Mouse (Mus musculus) layer of hippocampus, postnatal 25 days (tissue): ENCODE results near the gene Pde11a. TPM values are rescaled to one million over a fixed set of nuclear protein-coding genes. Genes with fewer than 3 reads are reported as not detected.

ENCODE experiments used
- DNase-seq, 2 experiments: peaks; one replicate each; pipeline ENCODE4 v3.0.0; 2022; ENCODE audit warnings: mixed read lengths in 2 of 2, low spot score in 1 of 2; ENCODE audit errors: extremely low spot score in 1 of 2
- total RNA-seq, 2 experiments: library from RNA; stranded (reverse); gene quantifications; 2 replicates each; pipeline ENCODE4 v1.2.3; 2021

Pde11a gene
- total RNA-seq, 2 experiments from 2014 or later = 12.5 to 16.7 TPM

DNA sequence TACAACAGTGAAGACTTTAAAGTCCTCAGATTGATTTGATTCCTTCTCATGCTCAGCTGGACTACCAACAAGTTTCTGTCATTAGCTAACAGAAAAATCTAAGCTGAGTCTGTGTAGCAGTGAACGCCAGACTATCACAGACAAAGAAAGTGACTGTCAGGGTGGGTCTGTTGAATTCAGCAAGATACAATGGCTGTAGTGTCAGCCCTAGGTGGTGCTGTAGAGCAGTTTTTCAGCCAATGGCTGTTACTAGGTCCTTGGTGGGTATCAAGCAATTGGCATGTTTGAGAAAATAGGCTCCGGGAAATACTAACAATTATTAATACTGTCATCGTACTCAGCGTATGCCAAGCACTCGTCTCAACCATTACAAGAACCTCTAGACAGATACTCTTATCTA lies 274.5 kb downstream of the Pde11a start:
- peak in 1 of 2 experiments; percentile 45 for DNase-seq

DNA sequence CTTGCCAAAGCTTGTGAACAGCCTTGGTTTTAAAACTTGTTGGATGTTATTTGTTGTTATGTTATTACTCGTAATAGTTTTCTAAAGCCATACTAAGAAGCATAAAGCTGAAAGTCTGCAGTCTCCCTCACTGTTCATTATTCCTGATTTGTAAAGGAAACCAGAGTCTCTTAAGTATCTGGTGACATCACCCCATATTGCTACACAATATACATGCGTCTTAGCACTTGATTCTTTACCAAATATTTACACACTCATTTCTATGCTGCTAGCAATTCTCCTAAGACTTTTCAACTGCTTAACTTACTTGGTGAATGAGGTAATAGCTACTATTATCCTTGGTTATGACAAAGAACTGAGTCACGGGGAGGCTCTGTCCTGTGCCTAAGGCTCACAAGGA lies 278.4 kb downstream of the Pde11a start:
- no peak for DNase-seq

DNA sequence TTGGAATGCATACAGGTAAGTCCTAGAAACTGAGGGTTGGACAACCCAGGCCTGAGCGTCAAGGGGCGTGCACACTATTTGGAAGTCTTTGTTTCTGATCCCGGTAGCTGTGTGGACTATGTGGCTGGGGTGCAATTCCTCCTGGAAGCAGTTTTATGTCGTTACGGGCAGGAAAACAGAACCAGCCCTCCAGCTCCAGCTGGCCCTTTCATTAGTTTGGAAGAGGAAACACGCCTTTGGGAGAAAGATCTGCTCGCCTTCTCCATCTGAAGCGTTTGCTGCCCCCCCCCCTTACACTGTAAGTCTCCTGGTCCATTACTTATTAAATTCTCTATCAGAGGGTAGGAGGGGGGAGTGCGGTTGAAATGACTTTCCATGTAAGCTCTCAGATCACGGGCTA lies 279.0 kb downstream of the Pde11a start:
- DNase-seq = no peak

DNA sequence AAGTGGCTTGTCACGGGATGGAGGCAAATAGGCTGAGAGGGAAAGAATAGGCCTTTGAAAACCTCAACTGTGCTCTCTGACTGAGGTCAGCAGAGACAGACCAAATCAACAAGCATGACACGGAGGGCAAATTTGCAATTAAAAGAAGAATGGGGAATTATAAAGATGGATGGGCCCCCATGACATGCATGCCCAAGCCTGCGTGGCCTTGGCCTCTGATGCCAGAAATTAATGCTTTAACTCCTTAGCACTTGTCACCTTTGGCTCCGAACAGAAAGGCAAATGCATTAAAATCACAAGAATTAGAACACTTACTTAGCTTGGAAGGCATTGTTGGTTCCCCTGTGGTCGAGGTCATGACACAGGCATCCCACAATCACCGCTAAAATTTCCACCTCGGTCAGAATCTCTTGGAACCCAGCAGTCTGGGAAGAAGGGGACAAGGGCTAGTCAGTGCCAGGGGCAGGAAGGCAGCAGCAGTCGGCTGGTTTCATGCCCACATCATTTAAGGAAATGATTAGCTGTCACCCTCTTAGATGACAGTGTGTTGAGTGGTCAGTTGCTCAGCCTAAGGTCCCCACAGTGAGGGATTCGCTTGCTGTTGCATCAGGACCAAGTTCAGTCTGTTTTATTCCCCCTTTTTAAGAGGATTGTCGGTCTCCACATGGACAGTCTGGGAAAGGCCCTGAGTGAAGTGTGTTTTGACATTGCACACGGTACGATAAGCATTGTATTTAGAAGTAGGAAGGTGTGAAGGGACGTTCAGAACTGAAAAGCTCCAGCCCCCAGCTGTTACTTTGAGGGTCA lies 279.7 kb downstream of the Pde11a start:
- no peak for DNase-seq

DNA sequence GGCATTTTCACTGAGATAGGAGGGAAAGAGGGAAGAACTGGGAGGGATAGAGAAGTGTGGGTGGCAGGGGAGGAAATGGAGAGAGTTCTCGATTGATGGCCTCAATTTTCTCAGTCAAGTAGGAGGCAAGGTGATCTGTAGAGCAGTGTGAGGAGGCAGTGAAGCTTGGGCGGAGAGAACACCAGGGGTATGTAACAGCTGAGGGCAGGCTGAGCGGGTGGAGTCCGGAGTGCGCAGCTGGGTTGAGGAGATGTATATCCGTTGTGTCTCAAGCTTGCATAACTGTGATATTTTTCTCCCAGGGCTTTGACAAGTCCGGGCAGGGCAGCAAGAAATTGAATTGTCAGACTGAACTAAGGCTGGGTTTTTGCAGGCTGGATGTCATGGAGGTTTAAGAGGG lies 281.0 kb downstream of the Pde11a start:
- DNase-seq = no peak

DNA sequence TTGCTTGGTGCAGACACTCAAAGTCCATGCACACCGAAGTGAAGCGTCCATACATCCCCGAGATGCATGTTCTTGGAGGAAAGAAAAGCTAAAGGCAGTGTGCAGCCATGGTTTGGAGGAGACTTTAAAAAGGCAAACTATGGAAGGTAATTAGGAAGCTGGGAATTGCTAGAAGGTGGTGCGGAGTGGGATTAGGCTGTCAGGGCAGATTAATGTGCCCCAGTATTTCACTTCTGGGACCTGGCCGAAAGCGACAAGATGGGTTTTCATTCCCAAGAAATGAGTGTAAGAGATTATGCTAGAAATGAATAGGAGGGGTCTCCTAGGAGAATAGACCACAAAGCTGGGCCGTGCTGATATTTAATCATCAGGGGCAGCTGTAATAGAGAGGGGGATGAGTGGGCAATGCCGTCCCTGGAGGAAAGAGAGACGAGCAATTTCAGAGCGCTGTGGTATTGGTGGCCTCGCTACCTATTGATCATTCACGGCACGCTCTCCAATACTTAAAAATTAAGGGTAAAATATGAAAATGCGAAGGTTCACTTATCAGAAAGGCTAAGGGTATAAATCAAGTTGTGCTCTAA lies 284.7 kb downstream of the Pde11a start:
- DNase-seq = no peak

DNA sequence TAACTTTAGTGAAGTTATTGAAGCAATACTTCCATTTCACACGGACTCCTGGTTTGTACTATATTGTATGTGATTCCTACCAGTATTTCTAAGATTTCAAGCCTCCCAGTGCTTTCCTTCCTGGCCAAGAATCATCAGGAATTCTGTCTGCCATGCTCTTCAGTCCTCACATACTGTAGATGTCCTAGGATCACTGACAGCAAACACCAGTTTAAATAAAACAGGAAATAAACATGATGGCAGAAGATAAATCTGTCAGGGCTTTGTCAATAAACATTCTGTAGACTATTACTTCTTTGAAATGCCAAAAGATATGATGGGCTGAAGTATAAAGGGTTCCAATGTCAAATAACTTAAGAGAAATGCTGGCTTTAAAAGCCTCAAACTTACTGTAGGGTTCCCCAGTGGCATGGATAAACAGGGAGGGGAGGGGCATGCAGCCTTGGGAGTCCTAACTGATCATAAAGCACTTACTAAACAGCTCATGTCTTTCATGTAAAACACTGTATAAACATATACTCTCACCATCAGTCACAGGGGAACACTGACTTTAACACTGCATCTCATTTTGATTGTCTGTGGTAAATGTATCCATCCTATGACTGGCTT lies 285.6 kb downstream of the Pde11a start:
- no peak for DNase-seq

DNA sequence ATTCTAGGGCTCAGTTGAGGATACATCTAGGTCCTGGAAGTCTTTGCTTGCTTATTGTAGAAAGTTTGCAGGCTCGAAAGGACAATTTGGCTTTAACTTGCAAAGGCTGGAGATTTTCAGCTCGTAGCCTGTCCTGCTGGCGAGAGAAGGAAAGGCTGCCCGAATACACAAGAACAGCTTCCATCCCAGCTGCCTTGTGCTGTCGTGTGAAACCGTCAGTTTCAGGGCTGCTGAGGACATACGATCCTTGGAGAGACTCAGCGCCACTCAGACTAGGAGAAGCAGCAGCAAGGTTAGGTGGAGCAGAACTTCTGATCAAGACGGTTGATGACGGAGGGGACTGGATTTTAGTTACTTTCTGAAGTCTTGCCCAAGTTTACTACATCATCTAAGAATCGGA lies 287.2 kb downstream of the Pde11a start:
- DNase-seq = no peak

DNA sequence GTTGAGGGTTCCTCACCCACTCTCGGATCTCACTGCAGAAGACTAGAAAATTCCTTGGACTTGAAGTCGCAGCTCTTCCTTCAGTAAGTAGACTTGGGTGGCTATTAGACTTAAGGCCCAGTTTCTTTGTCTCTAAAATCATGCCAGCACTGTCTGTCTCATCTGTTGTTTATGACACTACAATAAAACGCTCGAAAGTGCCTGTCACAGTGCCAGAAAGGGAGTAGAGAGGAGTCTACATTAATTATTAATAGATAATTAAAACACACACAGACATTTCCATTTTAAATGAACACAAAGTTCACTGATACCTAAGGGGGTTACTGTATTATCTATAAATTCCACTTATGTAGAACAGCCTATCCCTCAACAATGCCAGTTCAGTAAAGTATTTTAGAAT lies 287.7 kb downstream of the Pde11a start:
- DNase-seq = no peak

DNA sequence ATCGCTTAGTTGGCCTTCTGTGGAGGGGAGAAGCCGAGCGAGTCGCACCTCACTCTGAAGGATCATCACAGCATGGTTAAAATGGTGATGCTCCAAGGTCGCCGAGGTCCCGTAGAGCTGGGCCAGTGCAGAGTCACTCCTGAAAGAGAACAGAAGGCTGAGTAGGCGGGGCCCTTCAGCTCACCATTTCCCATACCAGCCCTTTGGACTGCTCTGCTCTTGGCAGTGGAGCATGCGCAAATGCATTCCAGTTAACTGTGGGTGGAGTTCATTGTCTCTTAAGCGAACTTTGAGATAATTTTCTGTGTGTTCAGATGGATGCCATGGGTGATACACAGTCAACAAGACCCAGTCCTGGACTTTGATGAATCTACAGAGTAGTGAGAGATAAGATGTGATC lies 288.5 kb downstream of the Pde11a start:
- no peak for DNase-seq

DNA sequence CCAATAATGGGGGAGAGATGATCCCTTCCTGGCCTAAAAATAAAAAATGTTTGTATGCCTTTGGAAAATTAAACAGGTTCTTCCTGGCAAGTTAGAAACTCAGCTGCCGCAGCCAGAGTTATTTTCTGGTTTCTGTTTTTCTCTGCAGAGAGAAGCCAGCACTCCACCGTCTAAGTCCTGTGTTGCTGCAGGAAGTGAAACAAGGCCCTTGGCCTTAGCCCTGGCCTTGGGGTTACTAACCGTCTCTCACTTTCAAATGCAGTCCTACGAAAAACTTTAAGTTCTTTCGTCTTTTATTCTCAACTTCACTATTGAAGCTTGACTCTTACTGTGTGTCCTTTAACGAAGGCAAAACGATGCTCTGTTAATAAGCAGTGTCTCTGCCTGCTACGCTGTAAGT lies 289.0 kb downstream of the Pde11a start:
- no peak for DNase-seq

DNA sequence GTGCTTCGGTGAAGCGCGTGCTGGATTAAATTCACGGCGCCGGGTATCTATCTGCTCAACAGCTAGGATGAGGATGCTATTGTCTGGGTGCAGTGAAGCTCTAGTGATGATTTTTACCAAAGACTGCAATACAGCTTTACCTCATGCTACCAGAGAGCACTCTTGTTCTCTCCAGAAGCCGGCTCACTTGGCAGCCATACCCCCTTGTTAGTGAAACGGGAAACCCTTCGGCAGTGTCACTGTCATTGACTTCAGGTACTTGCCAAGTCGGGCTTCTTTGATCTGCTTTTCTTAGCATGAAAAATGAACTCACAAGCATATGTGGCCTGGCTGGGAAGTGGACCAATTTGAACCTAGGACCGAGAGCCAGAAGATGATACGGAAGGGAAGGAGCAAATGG lies 290.8 kb downstream of the Pde11a start:
- no peak for DNase-seq

DNA sequence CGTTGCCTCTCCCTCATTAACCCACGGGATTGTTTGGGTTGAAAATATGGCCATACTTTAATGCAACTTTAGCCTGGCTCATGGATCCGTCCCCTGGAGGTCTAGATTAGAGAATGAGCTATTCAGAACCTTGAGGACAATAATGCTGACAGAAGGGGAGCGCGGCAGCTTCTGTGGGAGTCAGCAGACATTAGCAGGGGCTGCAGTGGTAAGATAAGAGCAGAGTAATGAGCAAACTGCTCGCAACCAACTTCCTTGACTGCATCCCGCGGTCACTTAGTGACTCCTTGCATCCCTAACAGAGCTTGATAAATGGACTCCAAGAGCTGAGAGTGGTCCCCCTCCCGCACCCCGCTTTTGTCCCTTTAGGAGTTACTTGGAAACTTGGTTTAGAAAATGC lies 296.4 kb downstream of the Pde11a start:
- no peak for DNase-seq

DNA sequence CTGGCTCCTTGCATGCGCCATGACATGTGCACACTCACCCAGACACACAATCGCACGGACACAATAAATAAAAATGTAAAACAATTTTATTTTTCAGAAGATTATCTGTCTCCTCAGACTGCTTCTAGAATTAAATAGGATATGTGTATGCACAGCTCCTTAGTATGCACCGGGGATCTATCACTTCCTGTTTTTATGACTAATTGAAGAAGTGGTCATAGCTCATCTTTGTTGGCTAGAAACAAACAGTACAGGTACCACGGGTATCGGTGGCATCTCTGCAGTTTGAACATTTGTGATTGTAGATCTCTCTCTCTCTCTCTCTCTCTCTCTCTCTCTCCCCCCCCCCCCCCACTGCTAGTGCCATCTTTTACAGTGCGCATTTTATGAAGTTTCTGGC lies 298.5 kb downstream of the Pde11a start:
- DNase-seq = no peak

DNA sequence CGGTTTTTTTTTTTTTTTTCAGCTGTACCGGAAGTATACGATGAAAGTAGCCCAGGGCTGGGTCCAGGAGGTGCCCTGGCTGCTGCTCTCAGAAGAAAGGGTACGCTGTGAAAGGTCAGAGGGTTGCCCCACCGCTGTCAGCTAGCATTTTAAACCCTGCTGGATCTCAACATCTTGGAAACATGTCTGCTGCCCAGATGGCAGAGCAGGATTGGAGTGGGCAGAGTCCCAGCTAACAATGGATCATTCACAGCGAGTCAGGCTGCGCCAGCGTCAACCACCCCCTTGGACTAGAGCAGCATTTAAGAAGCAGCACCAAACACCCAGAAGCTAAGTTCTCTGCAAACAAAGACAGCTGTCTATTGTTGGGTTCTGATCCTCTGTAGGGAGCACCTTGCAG lies 308.5 kb downstream of the Pde11a start:
- peak; percentile 55 to 64 for DNase-seq

DNA sequence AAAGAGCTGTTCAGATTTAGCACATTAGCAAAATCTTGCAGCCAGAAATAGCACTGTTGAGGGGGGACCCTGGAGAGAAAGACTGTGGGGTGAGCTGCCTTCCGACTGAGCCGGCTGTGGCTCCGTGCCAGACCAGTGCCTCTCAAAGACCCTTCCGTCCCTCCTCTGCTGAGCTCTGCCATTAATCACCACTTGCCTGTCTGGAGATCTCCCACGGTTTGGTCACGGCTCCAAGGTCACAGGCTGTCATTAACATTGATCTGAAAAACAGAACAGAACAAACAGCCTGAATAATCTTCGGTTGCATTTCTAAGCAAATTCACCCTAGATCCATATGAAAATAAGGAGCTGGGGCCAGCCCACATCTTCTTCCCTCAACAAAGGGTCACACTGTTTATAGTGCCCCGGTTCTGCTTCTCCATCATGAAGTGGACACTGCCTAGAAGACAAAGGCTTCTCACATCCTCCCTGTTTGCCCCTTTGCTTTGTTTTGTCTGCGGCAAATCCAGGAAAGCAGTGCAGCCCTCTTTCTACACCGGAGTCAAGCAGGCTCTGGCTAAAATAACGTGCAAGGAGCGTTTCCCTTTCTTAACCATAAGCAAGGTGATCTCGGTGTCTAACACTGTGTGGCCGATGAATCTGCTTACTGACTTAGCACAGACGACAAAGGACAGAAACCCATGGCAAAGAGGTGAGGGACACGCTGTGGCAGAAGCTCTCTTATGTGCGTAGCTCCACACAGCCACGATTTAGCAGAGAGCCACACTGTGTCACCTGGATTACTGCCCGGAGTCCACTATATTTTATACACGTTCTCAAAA lies 309.3 kb downstream of the Pde11a start:
- peak; percentile 16 to 23 for DNase-seq

DNA sequence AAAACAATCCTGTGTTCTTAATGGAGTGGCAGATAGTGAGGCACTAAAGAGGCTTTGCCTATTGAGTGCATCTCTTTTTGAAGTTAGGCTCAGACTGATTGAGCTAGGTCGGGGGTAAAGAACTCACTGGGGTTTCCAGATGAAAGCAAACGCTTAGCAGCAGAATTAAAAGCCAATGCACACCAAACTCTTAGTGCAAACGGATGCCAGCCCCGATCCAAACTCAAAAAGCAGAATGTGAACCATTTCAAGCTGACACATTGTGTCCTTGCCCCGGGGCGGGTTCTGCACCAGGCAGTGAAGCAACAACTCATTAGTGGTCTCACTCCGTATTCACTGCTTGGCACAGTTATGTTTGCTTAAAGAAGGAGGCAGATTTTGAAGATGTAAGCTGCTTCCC lies 321.7 kb downstream of the Pde11a start:
- no peak for DNase-seq

DNA sequence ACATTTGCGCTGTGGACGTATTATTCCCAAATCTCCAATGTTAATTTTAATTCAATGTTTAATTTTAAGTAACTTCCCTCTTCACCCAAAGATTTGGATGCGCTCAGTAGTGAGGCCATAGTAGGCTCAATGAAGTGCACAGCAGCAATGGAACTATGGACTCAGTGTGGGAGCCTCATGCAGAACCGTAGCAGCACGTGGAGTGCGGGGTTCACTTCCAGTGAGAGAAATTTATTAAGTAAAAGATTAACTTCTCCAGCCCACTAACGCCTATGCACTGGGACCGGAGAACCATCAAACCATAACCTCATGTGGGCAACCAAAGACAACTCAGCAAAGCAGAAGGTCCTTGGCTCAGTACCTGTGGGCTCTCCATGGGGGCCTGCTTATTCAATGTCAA lies 322.4 kb downstream of the Pde11a start:
- DNase-seq = no peak

DNA sequence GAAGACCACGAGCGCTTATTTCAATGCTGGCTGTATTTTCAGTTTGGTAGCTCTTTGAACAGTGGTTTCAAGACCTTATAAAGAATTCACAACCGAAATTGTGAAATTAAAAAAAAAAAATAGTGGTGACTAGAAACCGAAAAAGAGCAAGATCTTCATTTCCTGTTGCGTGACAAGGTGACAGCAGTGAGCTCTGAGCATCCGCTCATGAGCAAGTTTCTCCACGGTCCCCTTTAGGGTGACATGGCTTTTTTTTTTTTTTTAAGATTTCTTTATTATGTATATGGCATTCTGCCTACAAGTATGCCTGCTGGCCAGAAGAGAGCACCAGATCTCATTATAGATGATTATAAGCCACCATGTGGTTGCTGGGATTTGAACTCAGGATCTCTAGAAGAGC lies 323.1 kb downstream of the Pde11a start:
- DNase-seq = no peak

DNA sequence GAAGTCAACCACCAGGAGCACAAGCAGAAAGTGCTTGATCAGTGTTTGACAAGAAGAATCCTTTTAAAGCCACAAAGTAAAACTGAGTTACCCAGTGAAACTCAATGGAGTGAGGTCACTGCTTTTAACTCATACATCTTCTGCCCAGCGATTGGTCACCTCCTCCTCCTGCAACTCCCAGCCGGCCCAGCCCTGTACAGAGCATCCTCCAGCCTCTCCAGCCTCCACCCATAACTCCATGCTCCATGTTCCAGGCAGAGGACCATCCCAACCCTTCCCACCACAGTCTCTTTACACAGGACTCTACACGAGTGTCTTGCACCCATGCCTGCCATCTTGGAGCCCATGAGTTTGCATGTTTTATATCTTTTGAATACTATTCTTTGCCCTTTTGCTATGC lies 323.9 kb downstream of the Pde11a start:
- no peak for DNase-seq

DNA sequence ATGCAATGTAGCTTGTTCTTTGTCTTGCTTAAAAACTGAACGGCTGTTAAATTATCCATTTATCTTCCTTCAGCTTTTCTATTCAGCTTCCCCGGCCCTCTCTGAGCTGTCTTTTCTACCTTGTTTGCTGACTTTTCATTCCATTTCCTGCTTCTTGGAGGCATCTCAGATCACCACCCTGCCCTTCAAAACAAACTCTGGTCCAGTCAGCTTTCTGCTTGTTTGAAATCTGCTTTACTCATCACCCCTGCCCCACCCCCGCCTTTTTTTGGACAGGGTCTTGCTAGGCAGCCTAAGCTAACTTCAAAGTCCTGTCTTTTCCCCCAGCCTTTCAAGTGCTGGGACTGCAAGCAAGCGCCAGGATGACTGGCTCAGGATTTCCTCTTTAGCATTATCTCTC lies 332.4 kb downstream of the Pde11a start:
- DNase-seq = no peak
